ENCODE assay signal across 8 mouse cellular contexts in genomic region chr14:87417691-87418070, GRCm38 (mm10). TPM values are rescaled to one million over a fixed set of nuclear protein-coding genes. Genes with fewer than 3 reads are reported as not detected.
DNase-seq lines count a peak whose midpoint lies in the region; ATAC-seq and TF ChIP-seq lines count a peak whose summit lies in the region.

No protein-coding gene starts in this region.

- no peaks in the 10 kb centered on the region for H3K9me3 ChIP-seq in lung, embryonic 16.5 days (ENCODE audit: control insufficient read depth, low read length)
- no peaks in the 10 kb centered on the region for H3K9me3 ChIP-seq in embryonic facial prominence, embryonic 13.5 days
- H3K9me3 ChIP-seq in intestine, embryonic 16.5 days (ENCODE audit: control insufficient read depth, low read length), result no peaks in the 10 kb centered on the region

- H3K4me2 ChIP-seq in lung, embryonic 16.5 days (ENCODE audit: low read depth, low read length), result peak overlapping the region; percentile 65
- peak overlapping the region; percentile 64 for H3K4me2 ChIP-seq in embryonic facial prominence, embryonic 13.5 days
- H3K4me2 ChIP-seq in intestine, embryonic 16.5 days (ENCODE audit: low read depth, low read length), result peak overlapping the region; percentile 68

- H3K36me3 ChIP-seq in lung, embryonic 16.5 days (ENCODE audit: control insufficient read depth, insufficient read depth, low read length), result no peaks in the 10 kb centered on the region
- H3K36me3 ChIP-seq in embryonic facial prominence, embryonic 13.5 days, result no peaks in the 10 kb centered on the region
- no peaks in the 10 kb centered on the region for H3K36me3 ChIP-seq in intestine, embryonic 16.5 days (ENCODE audit: control insufficient read depth, insufficient read depth, low read length)

- peak overlapping the region; percentile 95 for H3K9ac ChIP-seq in lung, embryonic 16.5 days (ENCODE audit: low read length)
- H3K9ac ChIP-seq in embryonic facial prominence, embryonic 13.5 days, result peak overlapping the region; percentile 95
- peak overlapping the region; percentile 93 for H3K9ac ChIP-seq in intestine, embryonic 16.5 days (ENCODE audit: low read depth, low read length)

- DNase-seq in lung, postnatal 25 days (ENCODE audit: low spot score), result no peak
- DNase-seq in right cerebral cortex, postnatal 4 days, result no peak
- DNase-seq in gastrocnemius, postnatal 25 days, result no peak
- DNase-seq in frontal cortex, postnatal 10 days (ENCODE audit: low spot score in 2 of 2), result no peak

- no peak for TF ChIP-seq CTCF in olfactory bulb, adult 2 months (IDR thresholded peaks at IDR 0.05; ENCODE audit: insufficient read depth, low read depth, low read length)

- no peaks in the 10 kb centered on the region for H3K27me3 ChIP-seq in lung, embryonic 16.5 days (ENCODE audit: control insufficient read depth, insufficient read depth, low read depth, low read length)
- H3K27me3 ChIP-seq in embryonic facial prominence, embryonic 13.5 days, result no peaks in the 10 kb centered on the region
- H3K27me3 ChIP-seq in intestine, embryonic 16.5 days (replicated peaks; ENCODE audit: control insufficient read depth, insufficient read depth, low read length), result no peaks in the 10 kb centered on the region

- TF ChIP-seq POLR2A in olfactory bulb, adult 2 months (IDR thresholded peaks at IDR 0.05; ENCODE audit: insufficient read depth, low read depth, low read length), result no peak

- 0% methylated on average over 3 of the region's 3 CpGs for WGBS in lung, embryonic 16.5 days
- WGBS in embryonic facial prominence, embryonic 13.5 days, result 0% methylated on average over 3 of the region's 3 CpGs
- WGBS in intestine, embryonic 16.5 days, result 0% methylated on average over 3 of the region's 3 CpGs
- 0% methylated on average over 3 of the region's 3 CpGs for WGBS in olfactory bulb, adult 2 months

- peaks cover 6% of the 10 kb centered on the region for H3K4me1 ChIP-seq in lung, embryonic 16.5 days (replicated peaks; ENCODE audit: control insufficient read depth, insufficient read depth, low read length)
- peaks cover 18% of the 10 kb centered on the region for H3K4me1 ChIP-seq in embryonic facial prominence, embryonic 13.5 days
- peaks cover 15% of the 10 kb centered on the region; the same call in 1 of the 2 replicates for H3K4me1 ChIP-seq in intestine, embryonic 16.5 days (ENCODE audit: control insufficient read depth, insufficient read depth, low read length)
- peaks cover 2% of the 10 kb centered on the region; the same call in 1 of the 2 replicates for H3K4me1 ChIP-seq in olfactory bulb, adult 2 months (ENCODE audit: control insufficient read depth, insufficient read depth, low read length)

- ATAC-seq in lung, embryonic 16.5 days (ENCODE audit: low read depth), result no peak
- no peak for ATAC-seq in embryonic facial prominence, embryonic 13.5 days (ENCODE audit: insufficient number of reproducible peaks, insufficient read depth, low FRiP score, low TSS enrichment, low read depth)
- ATAC-seq in intestine, embryonic 16.5 days, result no peak

- peak overlapping the region; percentile 89 for H3K4me3 ChIP-seq in lung, embryonic 16.5 days (ENCODE audit: low read length)
- H3K4me3 ChIP-seq in embryonic facial prominence, embryonic 13.5 days, result peak overlapping the region; percentile 83
- peak overlapping the region; percentile 83 for H3K4me3 ChIP-seq in intestine, embryonic 16.5 days (ENCODE audit: low read length)
- peak overlapping the region; percentile 60 for H3K4me3 ChIP-seq in olfactory bulb, adult 2 months (ENCODE audit: insufficient read depth, low read depth, low read length)

- H3K27ac ChIP-seq in lung, embryonic 16.5 days (ENCODE audit: low read length), result peak overlapping the region; percentile 100
- H3K27ac ChIP-seq in embryonic facial prominence, embryonic 13.5 days, result peak overlapping the region; percentile 100
- H3K27ac ChIP-seq in intestine, embryonic 16.5 days (ENCODE audit: low read length), result peak overlapping the region; percentile 100
- peak overlapping the region; percentile 49; the same call in 1 of the 2 replicates for H3K27ac ChIP-seq in olfactory bulb, adult 2 months (ENCODE audit: insufficient read depth, low read depth, low read length)

RNA-seq across cellular contexts. Expression of gene Tdrd3, which starts 1.2 kb away (rescaled TPM):
- 24.1 and 24.5 TPM in 2 replicates for polyA plus RNA-seq in lung, embryonic 16.5 days (2015; fragmentation: Nextera tagmentation; extraction: Ambion mirVana)
- polyA plus RNA-seq in embryonic facial prominence, embryonic 13.5 days (2015; fragmentation: Nextera tagmentation; extraction: Ambion mirVana), result 42.2 and 46.2 TPM in 2 replicates
- polyA plus RNA-seq in intestine, embryonic 16.5 days (2015; fragmentation: Nextera tagmentation; extraction: Ambion mirVana), result 14.0 and 14.4 TPM in 2 replicates
- polyA plus RNA-seq in olfactory bulb, adult 2 months (2012; ENCODE audit: insufficient read depth, insufficient read length, low replicate concordance, missing spikeins), result not detected in 2 replicates
- total RNA-seq in gastrocnemius, postnatal 25 days (2021), result 10 to 100 TPM; 16.8 to 17.0 TPM

Comparison
In these comparisons a context has a peak if more than half of its experiments do, and no peak if none do; other contexts are left out.
1. H3K27ac ChIP-seq: peak in every context shown above with its lines; median percentile 100 in lung, embryonic 16.5 days; 100 in embryonic facial prominence, embryonic 13.5 days; 100 in intestine, embryonic 16.5 days; 49 in olfactory bulb, adult 2 months.